Mouse (Mus musculus) liver, adult (tissue): ENCODE results near the gene Tbc1d9b.

Experiments
- GATA4 ChIP-seq: IDR thresholded peaks from 2 replicates; pipeline ENCODE4 v1.6.1; 2014; ENCODE audit warnings: mild to moderate bottlenecking, low read length; ENCODE audit not compliant: insufficient replicate concordance

The Tbc1d9b gene

GRCm38 (mm10) chr11:50130811-50131766 lies at the start of gene Tbc1d9b:
TSS of gene Tbc1d9b (plus strand) at chr11:50131396.
- TF ChIP-seq GATA4: no peak

- no peak for TF ChIP-seq GATA4
Measured at GRCm38 (mm10) chr11:50086211-50086610, 45.0 kb upstream of the Tbc1d9b start.

- TF ChIP-seq GATA4: 0 out of 2 replicates have a peak, but pooled peaks have one; percentile 37
Measured at GRCm38 (mm10) chr11:50089840-50090239, 41.4 kb upstream of the Tbc1d9b start.

- TF ChIP-seq GATA4: no peak
Measured at GRCm38 (mm10) chr11:50090982-50091675, 40.1 kb upstream of the Tbc1d9b start.

GRCm38 (mm10) chr11:50091681-50092080 lies 39.5 kb upstream of the Tbc1d9b start:
- no peak for TF ChIP-seq GATA4

- TF ChIP-seq GATA4: no peak
Measured at GRCm38 (mm10) chr11:50095661-50096060, 35.5 kb upstream of the Tbc1d9b start.

- TF ChIP-seq GATA4: no peak
Measured at GRCm38 (mm10) chr11:50097091-50097490, 34.1 kb upstream of the Tbc1d9b start.

GRCm38 (mm10) chr11:50098961-50099481 lies 32.2 kb upstream of the Tbc1d9b start:
- no peak for TF ChIP-seq GATA4

- TF ChIP-seq GATA4: peak; percentile 54; the same call in 1 of the 2 replicates
Measured at GRCm38 (mm10) chr11:50099692-50100091, 31.5 kb upstream of the Tbc1d9b start.

- TF ChIP-seq GATA4: no peak
Measured at GRCm38 (mm10) chr11:50100548-50101307, 30.5 kb upstream of the Tbc1d9b start.

GRCm38 (mm10) chr11:50104016-50104415 lies 27.2 kb upstream of the Tbc1d9b start:
- TF ChIP-seq GATA4: peak; percentile 83; the same call in 1 of the 2 replicates

GRCm38 (mm10) chr11:50105237-50105636 lies 26.0 kb upstream of the Tbc1d9b start:
- TF ChIP-seq GATA4: no peak

- TF ChIP-seq GATA4: no peak
Measured at GRCm38 (mm10) chr11:50106024-50106423, 25.2 kb upstream of the Tbc1d9b start.

GRCm38 (mm10) chr11:50108823-50109244 lies 22.4 kb upstream of the Tbc1d9b start:
- TF ChIP-seq GATA4: peak; percentile 77

- no peak for TF ChIP-seq GATA4
Measured at GRCm38 (mm10) chr11:50114329-50114728, 16.9 kb upstream of the Tbc1d9b start.
